8 mouse cellular contexts compared by ENCODE assay signal in genomic region chr11:115381743-115382539, GRCm38 (mm10). TPM values are rescaled to one million over a fixed set of nuclear protein-coding genes. Genes with fewer than 3 reads are reported as not detected.
DNase-seq lines count a peak whose midpoint lies in the region; ATAC-seq lines count a peak whose summit lies in the region.

Cdr2l (plus strand) TSS chr11:115381916.

- H3K9ac ChIP-seq in lung, embryonic 15.5 days, result peak within 1 kb of the TSS; percentile 82

- under 1% methylated on average over 76 of the region's 76 CpGs for WGBS in hindbrain, embryonic 10.5 days
- under 1% methylated on average over 73 of the region's 76 CpGs for WGBS in lung, embryonic 15.5 days

- ATAC-seq in lung, embryonic 15.5 days (ENCODE audit: borderline replicate concordance, extremely low read depth, low FRiP score, low TSS enrichment), result peak; percentile 90

- H3K9me3 ChIP-seq in hindbrain, embryonic 10.5 days, result 0 out of 2 replicates have a peak, but pooled peaks cover 3% of the 10 kb centered on the region
- H3K9me3 ChIP-seq in lung, embryonic 15.5 days, result no peaks in the 10 kb centered on the region

- peaks cover 16% of the 10 kb centered on the region; the same call in 1 of the 2 replicates for H3K27me3 ChIP-seq in hindbrain, embryonic 10.5 days (ENCODE audit: insufficient read depth, poor library complexity, severe bottlenecking)
- H3K27me3 ChIP-seq in lung, embryonic 15.5 days, result no peaks in the 10 kb centered on the region

- H3K36me3 ChIP-seq in hindbrain, embryonic 10.5 days, result no peaks in the 10 kb centered on the region
- no peaks in the 10 kb centered on the region for H3K36me3 ChIP-seq in lung, embryonic 15.5 days

- H3K4me2 ChIP-seq in lung, embryonic 15.5 days, result peak within 1 kb of the TSS; percentile 82

- H3K4me1 ChIP-seq in hindbrain, embryonic 10.5 days (replicated peaks), result peaks cover 49% of the 10 kb centered on the region
- H3K4me1 ChIP-seq in lung, embryonic 15.5 days, result peaks cover 36% of the 10 kb centered on the region

- peak within 1 kb of the TSS; percentile 87 for H3K4me3 ChIP-seq in hindbrain, embryonic 10.5 days
- peak within 1 kb of the TSS; percentile 82 for H3K4me3 ChIP-seq in lung, embryonic 15.5 days

- H3K27ac ChIP-seq in hindbrain, embryonic 10.5 days, result peak within 1 kb of the TSS; percentile 97
- peak within 1 kb of the TSS; percentile 84 for H3K27ac ChIP-seq in lung, embryonic 15.5 days

- peak; percentile 96 for DNase-seq in NIH3T3 (ENCODE audit: low read depth)
- peak; percentile 92 for DNase-seq in cerebellum, adult 8-10 months
- peak; percentile 73 to 90 for DNase-seq in frontal cortex, adult 2 months (ENCODE audit: extremely low spot score in 1 of 2, low spot score in 1 of 2)
- peak; percentile 92 for DNase-seq in hindbrain, embryonic 10.5 days (ENCODE audit: low spot score)
- DNase-seq in layer of hippocampus, adult 9-11 months, result peak; percentile 87
- peak; percentile 71 for DNase-seq in retina, adult 2 months (ENCODE audit: low read depth, low spot score)
- DNase-seq in urinary bladder, postnatal 10 days (ENCODE audit: low spot score), result peak; percentile 68

RNA-seq across cellular contexts. Expression of gene Cdr2l, which starts in this region (rescaled TPM):
- 22.7 and 23.1 TPM in 2 replicates for polyA plus RNA-seq in frontal cortex, adult 2 months (2012; rRNA removed)
- polyA plus RNA-seq in hindbrain, embryonic 10.5 days (2016; fragmentation: Nextera tagmentation; extraction: Ambion mirVana), result 16.1 and 21.4 TPM in 2 replicates
- 13.7 and 15.3 TPM in 2 replicates for polyA plus RNA-seq in lung, embryonic 15.5 days (2015; fragmentation: Nextera tagmentation; extraction: Ambion mirVana)

Comparison
In these comparisons a context has a peak if more than half of its experiments do, and no peak if none do; other contexts are left out.
1. Peak in every context shown above with its lines: DNase-seq, ATAC-seq, H3K4me3 ChIP-seq and H3K27ac ChIP-seq.